Mouse (Mus musculus) CH12.LX (cell line): Measurements from ENCODE around the gene Pde4b.

Source experiments
- CTCF ChIP-seq, 2 experiments: IDR thresholded peaks in 1 of 2; conservative IDR thresholded peaks in 1 of 2; 2 replicates each; pipeline ENCODE4 v1.5.1; 2011 to 2012; ENCODE audit warnings: low read depth in 2 of 2, low read length in 2 of 2, improper control_type of control experiment in 1 of 2, inconsistent platforms in 1 of 2, mild to moderate bottlenecking in 1 of 2, moderate library complexity in 1 of 2
- E2F4 ChIP-seq: IDR thresholded peaks from 2 replicates; pipeline ENCODE4 v1.6.1; 2011; ENCODE audit warnings: low read depth, low read length, improper control_type of control experiment; ENCODE audit not compliant: insufficient replicate concordance
- USF1 ChIP-seq: IDR thresholded peaks from 2 replicates; pipeline ENCODE4 v1.6.1; 2014; ENCODE audit warnings: low read depth, mild to moderate bottlenecking, inconsistent platforms, low read length, improper control_type of control experiment
- USF2 ChIP-seq: conservative IDR thresholded peaks from 2 replicates; pipeline ENCODE4 v1.6.1; 2011; ENCODE audit warnings: low read depth, low read length, improper control_type of control experiment

- TF ChIP-seq USF2 (no peak), E2F4 (no peak), CTCF (conservative IDR thresholded peaks at IDR 0.05 in 1 of 2, IDR thresholded peaks at IDR 0.05 in 1 of 2; ENCODE audit: low read depth in 2 of 2, low read length in 2 of 2) (no peak), USF1 (no peak)
These were observed 110.4 kb downstream of the Pde4b start for GRCm38 (mm10) chr4:102197707-102198106.
